Mouse (Mus musculus) mouse trophoblast stem cell (cell line): Measurements from ENCODE around the gene Luc7l3.

Source experiments
- in situ Hi-C, 2 experiments: fragments of 300-500 bp; cut with MseI, MboI; formaldehyde crosslinking; loops; 2 replicates in 1 of 2; 3 replicates in 1 of 2; pipeline ENCODE4 v1.15.1; 2025

The Luc7l3 gene

DNA sequence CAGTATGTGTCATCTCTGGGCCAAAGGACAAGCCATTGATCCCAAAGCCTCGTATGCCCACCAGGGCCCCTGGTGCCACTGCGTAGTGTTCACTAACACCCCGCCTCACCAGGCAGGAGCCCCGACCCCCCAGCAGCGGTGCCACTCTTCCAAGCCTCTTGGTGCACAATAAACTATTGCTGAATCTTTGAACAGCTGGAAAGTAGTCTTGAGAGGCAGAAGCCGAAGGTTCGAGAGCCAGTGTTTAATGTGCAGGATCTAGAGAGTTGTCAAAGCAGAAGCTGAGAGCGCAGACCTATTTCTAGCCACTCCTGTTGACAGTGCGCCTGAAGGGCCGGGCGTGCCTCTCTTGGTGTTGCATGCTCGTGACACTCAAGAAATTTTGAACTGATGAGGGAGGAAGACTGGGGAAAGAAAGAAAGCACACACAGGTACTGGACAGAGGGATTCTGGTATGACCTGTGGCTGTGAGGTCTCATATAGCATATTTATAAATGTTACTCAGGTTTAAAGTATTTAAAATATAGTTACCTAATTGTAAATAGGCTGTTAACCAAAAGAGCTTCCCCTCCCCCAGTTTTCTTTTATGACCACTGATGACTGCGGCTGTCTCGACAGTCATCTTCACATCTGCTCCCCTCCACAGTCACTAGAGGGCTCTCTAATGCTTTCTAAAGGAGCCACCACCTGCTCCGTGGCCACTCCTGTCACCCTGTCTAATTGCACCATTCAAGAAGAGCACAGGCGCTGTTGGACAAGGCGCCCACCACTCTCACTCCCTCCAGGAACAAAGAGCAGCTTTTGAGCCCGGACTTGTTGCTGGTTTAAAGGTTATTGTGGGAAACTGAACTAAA, 18.2 kb upstream of the Luc7l3 start:
- in situ Hi-C loops: loop anchor here (5.0 to 10.0 kb wide), 4 partner anchors 62 to 147 kb away; partner anchors contain the start of gene Spata20 (in 1 of the 2)

- in situ Hi-C loops: loop anchor here (5.0 kb wide), 2 partner anchors 144 to 149 kb away; partner anchors contain the start of gene Spata20 (in 1 of the 2)
Observed at GRCm38 (mm10) chr11:94338347-94338746, 16.6 kb upstream of the Luc7l3 start.

- in situ Hi-C loops: loop anchor here (5.0 kb wide), 2 partner anchors 146 to 151 kb away; partner anchors contain the start of gene Spata20 (in 1 of the 2)
Observed at GRCm38 (mm10) chr11:94336551-94336950, 14.8 kb upstream of the Luc7l3 start.

DNA sequence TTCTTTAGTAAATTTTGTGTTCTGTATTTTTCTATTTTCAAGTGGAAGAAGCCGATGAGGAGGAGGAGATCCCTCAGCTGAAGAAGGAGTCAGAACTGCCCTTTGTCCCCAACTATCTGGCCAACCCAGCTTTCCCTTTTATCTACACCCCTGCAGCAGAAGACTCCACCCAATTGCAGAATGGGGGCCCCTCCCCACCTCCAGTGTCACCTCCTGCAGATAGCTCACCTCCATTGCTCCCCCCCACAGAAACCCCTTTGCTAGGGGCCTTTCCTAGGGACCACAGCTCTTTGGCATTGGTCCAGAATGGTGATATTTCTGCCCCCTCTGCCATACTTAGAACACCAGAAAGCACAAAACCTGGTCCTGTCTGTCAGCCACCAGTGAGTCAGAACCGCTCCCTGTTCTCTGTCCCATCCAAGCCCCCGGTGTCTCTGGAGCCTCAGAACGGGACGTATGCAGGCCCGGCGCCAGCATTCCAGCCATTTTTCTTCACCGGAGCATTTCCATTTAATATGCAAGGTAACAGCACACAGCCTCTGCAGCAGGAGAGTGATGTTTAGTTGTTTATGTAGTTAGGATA, 12.7 kb upstream of the Luc7l3 start:
- in situ Hi-C loops: no loop called here

DNA sequence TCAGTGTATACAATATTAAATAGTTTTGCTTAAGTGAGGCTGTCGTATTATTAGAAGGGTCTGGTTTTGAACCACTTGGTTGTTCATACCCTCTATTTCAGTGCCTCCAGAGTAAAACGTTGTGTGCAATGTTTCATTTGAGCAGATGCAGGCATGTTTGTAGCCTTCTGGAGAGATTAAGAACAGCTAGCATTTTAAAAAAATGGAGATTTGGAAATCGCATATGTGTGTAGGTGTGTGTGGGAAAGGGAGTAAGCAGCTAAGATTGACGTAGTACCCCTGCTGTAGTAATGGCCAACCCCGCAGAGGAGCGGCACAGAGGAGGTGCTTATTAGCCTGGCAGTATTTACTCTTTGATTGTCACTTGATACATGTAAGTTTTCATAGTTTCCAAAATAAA, 10.9 kb upstream of the Luc7l3 start:
- in situ Hi-C loops: no loop called here

DNA sequence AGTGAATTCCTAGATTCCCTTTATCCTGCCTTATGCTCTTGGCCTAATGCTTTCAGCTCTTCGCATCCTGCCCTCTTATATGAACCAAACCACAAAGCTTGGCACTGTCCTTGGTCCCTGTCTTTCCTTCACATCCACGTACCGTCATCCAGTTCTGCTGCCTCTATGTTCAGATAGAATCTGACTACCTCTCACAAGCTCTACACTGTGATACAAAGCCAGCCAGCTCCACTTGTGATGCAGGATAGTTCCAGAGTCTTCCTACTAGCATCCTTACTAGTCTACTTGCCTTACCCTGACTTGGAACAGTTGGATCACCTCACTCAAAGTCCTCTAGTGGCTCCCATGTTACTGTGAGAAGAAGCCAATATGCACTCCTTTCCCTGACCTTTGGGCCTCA, 8.4 kb upstream of the Luc7l3 start:
- in situ Hi-C loops: no loop called here

- in situ Hi-C loops: no loop called here
Observed at GRCm38 (mm10) chr11:94329270-94329891, 7.6 kb upstream of the Luc7l3 start.

DNA sequence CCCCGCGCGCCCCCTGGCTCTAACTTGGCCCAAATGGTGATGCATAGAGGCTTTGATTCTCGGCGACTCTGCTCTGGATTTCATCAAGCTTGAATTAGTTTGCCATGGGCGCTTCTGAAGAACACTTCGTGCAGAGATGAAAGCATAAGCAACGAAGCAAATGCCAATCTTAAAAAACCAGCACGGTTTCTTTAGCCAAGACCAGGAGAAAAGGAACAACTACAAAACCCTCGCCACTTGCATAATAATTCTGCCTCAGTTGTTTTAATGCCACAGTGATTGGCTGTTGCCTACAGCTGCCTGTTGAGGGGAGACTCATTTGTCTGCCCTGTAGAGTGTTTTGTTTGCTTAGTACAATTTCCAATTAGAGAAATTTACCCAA, 6.8 kb upstream of the Luc7l3 start:
- in situ Hi-C loops: no loop called here

- in situ Hi-C loops: no loop called here
Observed at GRCm38 (mm10) chr11:94327693-94328643, 6.2 kb upstream of the Luc7l3 start, which contains the start of gene Ankrd40. TSS of gene Ankrd40 (plus strand) at chr11:94328001.

DNA sequence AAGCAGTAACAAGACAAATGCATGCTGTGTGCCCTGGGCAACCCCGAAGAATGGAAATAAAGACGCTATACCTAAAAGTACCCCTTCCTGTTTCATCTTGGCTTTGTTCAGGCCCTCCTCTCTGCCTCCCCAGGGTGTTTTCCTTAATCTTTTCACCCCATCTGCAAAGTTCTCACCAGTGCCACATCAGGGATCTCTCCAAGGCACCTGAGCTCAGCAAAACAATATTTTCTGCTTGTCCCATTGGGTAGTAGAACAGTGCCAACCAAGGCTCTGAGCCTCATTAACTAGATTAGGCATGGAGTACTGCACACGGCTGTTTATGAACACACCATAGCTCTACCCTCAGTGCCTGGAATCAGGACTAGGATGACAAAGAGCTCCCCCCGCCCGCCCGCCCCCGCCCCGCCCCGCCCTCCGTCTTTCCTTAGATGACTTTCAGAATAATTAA, 5.2 kb upstream of the Luc7l3 start:
- in situ Hi-C loops: no loop called here

DNA sequence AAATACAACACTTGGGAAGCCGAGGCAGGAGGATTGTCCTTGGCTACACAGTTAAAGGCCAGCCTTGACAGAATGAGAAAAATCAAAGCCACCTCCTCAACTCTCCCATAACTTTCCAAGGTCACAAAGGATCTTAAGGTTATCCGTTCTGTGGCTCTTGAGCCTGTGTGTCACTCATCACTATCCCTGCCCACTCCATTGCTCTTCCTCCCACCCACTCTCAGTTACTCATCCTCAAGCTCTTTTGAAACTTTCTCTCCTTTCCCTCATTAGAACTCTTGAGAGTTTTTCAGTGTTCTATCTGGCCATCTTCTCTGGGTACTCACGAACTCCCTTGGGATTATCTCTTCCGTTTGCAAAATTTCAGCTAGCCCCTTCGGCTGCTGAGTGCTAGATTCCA, 2.8 kb upstream of the Luc7l3 start:
- in situ Hi-C loops: no loop called here

DNA sequence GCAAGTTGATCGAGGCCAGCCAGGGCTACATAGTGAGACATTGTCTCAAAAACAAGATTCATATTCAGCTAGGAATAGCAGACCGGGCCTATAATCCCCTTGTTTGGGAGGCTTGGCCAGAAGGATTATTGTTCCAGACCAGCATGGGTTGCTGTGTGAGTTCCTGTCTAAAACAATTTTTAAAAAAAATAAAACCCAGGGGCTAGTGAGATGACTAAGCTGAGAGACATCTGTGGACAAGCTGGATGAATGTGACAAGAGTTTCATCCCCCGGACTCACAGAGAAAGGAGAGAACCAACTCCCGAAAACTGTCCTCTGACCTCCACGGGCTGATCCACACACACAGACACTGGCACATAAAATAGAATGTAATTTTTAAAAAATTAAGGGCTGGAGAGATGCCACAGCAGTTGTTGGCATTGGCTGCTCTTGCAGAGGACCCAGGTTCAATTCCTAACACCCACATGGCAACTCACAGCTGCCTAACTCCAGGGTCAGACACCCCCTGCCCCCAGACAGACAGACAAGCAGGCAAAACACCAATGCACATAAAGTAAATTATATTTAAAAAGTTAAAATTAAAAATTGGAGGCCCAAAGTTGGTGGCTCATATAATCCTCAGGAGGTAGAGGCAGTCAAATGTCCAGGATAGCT, 1.6 kb upstream of the Luc7l3 start:
- in situ Hi-C loops: no loop called here

GRCm38 (mm10) chr11:94322636-94323035, 848 bp upstream of the Luc7l3 start:
- in situ Hi-C loops: no loop called here

- in situ Hi-C loops: no loop called here
Observed at GRCm38 (mm10) chr11:94320969-94321930, 538 bp downstream of the Luc7l3 start.

DNA sequence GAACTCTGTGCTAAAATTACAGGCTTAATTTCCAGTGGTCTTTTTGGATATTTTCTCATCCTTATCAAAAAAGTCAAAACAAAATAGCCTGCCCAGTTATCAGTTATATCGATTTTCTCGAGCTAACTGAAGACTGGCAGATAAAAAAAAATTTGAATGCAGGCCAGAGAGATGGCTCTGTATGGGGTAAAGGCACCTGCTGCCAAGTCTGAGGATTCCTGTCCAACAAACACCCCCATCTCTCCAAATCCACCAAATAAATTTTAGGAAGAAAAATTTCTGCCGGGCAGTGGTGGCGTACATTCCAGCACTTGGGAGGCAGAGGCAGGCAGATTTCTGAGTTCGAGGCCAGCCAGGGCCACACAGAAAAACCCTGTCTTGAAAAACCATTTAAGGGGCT, 3.7 kb downstream of the Luc7l3 start:
- in situ Hi-C loops: no loop called here

GRCm38 (mm10) chr11:94317515-94317914, 4.3 kb downstream of the Luc7l3 start:
- in situ Hi-C loops: no loop called here

DNA sequence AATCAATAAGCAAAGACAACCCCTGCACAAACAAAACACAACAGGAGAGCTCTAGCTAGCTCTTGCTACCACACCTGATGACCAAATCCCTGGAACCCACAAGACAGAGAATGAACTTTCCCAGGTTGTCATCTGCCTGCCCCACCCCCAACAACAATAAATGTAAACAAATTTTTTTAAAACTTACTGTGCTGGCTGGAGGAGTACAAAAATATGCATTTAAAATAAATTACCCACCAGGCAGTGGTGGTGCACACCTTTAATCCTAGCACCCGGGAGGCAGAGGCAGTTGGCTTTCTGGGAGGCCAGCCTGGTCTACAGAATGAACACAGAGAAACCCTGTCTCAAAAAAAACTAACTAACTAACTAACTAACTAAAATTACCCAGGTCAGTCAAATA, 4.8 kb downstream of the Luc7l3 start:
- in situ Hi-C loops: no loop called here

DNA sequence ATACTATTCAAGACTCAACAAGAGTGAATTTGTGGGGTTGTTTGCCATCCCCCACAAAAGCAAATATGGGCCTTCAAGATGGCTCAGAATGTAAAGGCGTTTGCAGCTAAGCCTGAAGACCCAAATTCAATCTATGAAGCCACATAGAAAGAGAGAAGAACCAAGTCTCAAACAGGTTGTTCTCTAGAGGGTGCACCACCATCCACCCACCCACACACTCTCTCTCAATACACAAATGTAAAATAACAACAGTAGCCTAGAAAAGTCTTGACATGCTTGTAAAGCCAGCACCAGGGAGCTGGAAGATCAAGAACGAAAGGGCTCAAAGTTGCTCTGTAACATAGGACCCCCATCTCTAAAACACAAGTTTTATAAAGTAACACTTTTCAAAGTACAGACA, 5.3 kb downstream of the Luc7l3 start:
- in situ Hi-C loops: no loop called here

- in situ Hi-C loops: no loop called here
Observed at GRCm38 (mm10) chr11:94315308-94315707, 6.5 kb downstream of the Luc7l3 start.
